Mouse (Mus musculus) adrenal gland, adult (tissue): ENCODE results near the gene Ybx3.

Experiments
- DNase-seq, 2 experiments: peaks; one replicate each; pipeline ENCODE4 v3.0.0; 2022 to 2023; ENCODE audit warnings: low spot score in 1 of 2; ENCODE audit not compliant: inconsistent age in 2 of 2

Gene Ybx3

GRCm38 (mm10) chr6:131388040-131389021 is at the start of gene Ybx3:
Gene Ybx3 (minus strand): TSS chr6:131388476.
- peak; percentile 91 to 96 for DNase-seq

DNA sequence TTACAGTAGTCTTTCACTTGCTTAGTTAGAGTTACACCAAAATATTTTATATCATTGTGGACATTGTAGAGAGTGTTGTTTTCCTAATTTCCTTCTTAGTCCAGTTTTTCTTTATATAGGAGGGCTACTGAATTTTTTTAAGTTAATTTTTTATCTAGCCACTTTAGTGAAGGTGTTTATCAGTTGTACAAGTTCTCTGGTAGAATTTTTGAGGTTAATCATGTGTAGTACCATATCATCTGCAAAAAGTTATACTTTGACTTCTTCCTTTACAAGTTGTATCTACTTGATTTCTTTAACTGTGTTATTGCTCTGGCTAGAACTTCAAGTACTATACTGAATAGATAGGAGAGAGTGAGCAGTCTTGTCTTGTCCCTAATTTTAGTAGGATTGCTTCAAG is 48.4 kb upstream of the Ybx3 start:
- DNase-seq, result no peak

DNA sequence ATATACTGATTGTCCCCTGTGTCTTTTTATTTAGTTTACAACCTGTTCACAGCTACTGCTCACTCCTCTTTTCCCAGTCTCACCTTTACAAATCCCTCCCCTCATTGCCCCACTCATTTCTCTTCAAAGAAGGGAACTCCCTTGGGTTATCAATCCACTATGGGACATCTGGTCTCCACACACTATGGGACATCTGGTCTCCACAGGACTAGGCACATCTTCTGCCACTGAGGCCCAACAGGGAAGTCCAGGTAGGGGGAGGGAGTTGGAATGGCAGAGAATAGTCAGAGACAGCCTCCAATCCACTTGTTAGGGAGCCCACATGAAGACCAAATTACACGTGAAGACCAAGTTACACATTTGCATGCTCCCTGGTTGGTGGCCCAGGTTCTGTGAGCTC is 45.8 kb upstream of the Ybx3 start:
- no peak for DNase-seq

DNA sequence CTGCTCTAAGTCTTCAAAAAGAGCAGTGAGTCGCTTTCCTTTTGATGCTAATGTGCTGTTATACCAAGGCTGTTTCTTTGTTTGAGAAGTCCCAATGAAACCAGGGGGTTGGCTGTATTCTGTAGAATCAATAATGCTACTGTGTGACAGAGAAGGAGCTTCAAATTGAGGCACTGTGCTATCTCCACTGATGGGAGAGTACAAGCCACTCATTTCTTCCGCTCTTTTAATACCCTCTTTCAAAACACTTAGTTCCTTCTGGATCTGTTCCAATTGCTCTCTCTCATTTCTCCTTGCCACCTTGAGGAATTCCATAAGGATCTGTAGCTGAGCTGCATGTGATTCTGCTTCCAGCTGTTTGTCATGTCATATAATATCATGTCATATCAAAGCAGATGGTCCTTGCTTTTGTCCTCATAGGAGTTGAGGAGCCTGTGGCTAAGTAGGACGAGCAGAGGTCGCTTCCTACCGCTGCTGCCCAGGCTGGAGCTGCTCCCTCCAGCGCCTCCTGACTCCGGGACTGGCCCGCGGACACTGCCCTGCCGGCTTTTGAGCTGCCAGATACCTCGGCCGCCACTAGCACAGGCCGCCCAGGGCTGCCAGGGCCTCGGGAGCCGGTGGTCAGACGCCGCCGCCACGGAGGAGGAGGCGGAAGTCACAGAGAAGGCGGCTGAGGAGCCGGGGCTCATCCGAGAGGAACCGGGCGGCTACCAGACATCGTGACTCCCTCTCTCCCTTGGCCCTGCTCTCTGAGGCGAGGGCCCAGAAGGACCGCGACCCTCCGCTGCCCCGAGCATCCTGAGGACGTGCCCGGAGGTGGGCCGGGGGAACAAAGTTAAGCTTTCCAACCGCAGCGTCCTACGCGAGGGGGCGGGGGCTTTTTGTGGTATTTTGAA is 45.1 kb upstream of the Ybx3 start:
- peak; percentile 6 to 49 for DNase-seq

DNA sequence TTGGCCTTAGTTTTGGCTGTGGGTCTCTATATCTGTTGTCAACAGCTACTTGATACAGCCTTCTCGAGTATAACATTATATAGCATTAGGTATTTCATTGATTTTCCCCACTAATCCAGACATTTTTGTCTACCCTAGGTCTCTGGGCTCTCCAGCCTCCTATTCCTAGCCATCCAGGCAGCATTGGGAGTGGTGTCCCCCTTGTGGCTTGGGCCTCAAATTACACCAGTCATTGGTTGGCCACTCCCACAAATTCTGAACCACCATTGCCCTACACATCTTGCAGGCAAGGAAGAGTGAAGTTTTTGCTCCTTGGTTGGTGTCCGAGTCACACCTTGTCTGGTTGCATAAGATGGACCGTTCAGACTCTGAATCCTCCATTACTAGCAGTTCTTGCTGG is 33.3 kb upstream of the Ybx3 start:
- peak; percentile 23 to 65 for DNase-seq

DNA sequence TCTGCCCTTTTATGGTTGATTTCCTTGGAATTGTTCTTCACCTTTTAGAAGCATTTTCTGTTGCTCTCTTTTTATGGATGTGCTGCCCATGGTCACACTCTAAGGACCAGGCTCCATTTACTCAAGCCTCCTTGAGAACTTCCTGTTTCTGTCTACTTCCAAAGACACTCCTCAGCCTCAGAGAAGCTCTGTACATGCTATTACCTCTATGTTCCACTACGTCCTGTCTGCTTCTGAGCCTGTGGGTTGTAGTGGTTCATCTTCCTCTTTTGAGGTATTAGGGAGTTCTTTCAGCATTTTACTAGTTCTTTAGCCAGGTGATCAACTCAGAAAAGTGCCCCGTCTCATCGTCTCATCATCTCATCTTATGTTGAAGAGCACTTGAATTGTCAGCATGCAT is 31.3 kb upstream of the Ybx3 start:
- no peak for DNase-seq

- peak; percentile 7 to 83 for DNase-seq
Observed at GRCm38 (mm10) chr6:131418770-131419169, 30.5 kb upstream of the Ybx3 start.

GRCm38 (mm10) chr6:131411116-131411843 is 23.0 kb upstream of the Ybx3 start:
- DNase-seq, result peak in 1 of 2 experiments; percentile 33

GRCm38 (mm10) chr6:131406957-131407356 is 18.7 kb upstream of the Ybx3 start:
- DNase-seq, result no peak

- DNase-seq, result no peak
Observed at GRCm38 (mm10) chr6:131405896-131406295, 17.6 kb upstream of the Ybx3 start.

DNA sequence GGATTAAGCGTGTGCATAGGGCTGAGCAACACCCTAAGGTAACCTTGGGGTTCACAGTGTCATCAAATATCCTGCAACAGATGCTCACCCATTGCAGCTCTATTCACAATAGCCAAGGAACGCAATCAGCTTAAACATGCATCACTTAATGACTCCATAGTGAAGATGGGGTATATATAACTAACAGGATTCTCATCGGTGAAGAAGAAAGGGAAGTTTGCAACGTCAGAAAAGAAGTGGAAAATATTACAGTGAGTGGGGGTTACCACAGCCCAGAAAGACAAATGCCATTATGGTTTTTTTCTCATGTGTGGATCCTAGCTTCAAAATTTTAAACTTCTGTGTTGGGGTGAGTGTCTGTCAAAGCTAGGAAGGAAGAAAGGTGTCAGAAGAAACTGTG is 16.9 kb upstream of the Ybx3 start:
- no peak for DNase-seq

- DNase-seq, result no peak
Observed at GRCm38 (mm10) chr6:131404260-131404659, 16.0 kb upstream of the Ybx3 start.

- DNase-seq, result no peak
Observed at GRCm38 (mm10) chr6:131403036-131403435, 14.8 kb upstream of the Ybx3 start.

- DNase-seq, result no peak
Observed at GRCm38 (mm10) chr6:131402606-131403005, 14.3 kb upstream of the Ybx3 start.

DNA sequence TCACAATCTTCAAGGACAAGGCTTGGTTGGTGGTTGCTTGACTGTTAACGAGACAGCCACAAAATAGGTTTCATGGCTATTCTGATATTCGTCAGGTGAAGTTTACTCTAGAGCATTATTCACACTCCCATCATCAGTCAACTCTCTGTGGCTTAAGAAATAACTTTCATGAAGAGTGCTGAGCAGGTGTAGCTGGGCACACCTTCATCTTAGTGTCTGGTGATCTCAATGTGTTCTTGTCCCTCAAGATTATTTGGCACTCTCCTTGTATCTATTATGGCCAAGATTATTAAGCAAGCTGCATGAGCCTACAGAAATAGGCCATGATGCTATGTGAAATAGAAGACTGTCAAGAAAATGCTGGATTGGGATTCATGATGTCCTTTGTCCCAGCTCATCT is 13.0 kb upstream of the Ybx3 start:
- DNase-seq, result no peak

DNA sequence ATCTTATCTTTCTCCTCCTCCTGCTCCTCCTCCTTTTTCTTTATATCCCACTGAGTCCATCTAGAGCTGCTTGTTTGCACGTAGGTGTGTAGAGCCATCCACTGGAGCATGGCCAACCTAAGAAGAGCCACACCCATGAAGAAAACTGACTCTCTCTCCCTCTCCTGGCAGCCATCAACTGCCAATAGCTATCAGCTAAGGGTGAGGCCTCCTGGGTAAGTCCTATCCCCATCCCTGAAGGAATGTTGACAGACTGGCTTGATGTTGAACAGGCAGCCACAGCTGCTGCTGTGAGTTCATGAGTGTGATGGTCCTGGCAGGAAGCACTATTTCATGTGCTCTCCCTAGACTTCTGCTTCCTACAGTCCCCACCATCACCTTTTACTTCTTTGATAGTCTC is 8.4 kb upstream of the Ybx3 start:
- DNase-seq, result no peak

DNA sequence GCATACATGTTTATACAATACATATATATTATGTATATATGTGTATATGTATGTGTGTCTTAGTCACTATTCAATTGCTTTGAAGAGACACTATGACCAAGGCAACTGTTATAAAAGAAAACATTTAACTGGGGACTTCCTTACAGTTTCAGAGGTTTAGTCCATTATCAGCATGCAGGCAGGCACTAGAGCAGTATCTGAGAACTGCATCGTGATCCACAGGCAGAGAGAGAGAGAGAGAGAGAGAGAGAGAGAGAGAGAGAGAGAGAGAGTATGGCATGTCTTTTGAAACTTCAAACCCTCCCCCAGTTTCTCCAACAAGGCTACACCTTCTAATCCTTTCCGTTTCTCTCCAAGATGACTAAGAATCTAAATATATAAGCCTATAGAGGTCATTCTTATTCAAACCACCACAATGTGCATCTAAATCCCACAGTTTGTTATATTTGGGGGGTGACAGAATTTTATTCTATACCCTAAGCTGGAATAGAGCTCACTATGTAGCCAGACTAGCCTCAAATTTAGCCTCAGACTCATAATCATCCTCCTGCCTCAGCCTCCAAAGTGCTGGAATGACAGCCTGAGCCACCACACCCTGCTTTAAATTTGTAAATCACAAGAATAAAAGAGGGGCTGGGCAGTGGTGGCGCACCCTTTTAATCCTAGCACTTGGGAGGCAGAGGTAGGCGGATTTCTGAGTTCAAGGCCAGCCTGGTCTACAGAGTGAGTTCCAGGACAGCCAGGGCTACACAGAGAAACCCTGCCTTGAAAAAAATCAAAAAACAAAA is 5.8 kb upstream of the Ybx3 start:
- DNase-seq, result no peak

DNA sequence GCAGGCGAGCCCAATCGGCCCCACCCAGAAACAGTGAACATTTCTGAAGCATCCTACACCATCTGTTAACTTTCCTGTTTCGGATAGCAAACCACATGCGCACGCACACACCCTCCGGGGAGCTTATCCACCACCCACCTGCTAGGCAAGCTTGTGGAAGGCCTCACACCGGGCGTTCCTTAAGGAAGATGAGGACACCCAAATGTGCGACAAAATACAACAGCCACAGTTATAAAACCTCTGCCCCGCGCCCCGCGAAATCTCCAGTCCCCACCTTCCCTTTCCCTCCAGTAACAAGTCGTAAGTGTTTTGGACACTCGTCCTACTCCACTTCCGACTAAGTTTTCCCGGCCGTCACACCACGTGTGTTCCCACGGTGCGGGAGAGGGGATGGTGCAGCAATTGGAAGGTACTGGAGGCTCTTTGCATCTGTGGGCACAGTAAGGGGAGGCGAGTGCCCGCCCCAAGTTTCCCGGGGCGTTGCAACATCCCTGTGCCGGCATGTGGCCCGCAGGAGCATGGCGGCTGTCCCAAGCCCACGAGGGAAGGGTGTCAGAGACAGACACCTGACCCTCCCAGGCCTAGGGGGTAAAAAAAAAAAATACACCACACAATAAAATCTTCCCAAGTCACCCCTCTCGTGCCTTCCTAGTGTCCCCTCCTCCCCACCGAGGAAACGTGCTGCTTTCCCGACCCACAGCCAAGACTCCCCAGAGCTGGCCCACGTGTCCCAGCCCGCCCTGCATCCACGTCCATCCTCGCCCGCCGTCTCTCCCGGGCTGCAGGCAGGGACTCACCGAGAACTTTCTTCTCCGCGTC is 846 bp downstream of the Ybx3 start:
- DNase-seq, result peak; percentile 71 to 92

DNA sequence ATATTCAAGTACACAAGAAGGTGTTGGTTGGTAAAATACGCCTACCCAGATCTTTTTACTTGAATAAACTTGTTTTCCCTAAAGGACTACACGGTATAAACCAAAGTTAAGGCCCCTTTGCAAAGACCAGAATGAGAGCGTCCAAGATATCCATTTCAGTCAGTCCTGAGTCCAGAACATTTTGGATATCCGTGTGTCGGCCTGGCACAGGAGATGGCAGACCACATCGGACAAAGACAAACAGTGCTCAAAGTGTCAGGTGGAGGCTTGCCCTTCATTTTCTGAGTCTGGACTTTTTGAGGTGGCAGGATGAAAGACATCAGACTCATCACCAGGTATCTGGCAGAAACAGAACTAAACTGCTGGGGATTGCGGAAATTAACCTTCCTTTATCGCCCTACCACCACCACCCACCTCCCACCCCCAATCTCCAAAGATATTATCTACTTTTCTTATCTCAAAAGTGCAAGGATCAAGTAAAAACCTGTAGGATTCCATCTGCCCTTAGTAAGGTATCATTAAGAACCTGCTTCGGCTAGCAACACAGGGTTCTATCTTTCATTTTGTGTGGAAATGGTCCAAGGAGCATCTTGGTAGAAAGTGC is 1.8 kb downstream of the Ybx3 start:
- no peak for DNase-seq
